14 mouse cellular contexts compared by ENCODE assay signal in genomic region chr11:68089426-68089825, GRCm38 (mm10).
A peak's percentile ranks its signal among the peaks of the same experiment; 100 is the strongest.
DNase-seq lines count a peak whose midpoint lies in the region; ATAC-seq lines count a peak whose summit lies in the region.
"Had no signal": no experiment of that assay in that cellular context is flagged by ENCODE, and none has a peak within 500 bp of the region (broad histone marks: within the 10 kb centered on the region; RNA-seq: fewer than 3 reads in every experiment).

No protein-coding gene starts in this region.

- H3K4me2 ChIP-seq in embryonic facial prominence, embryonic 13.5 days: peak overlapping the region; percentile 28
- H3K4me2 ChIP-seq: neural tube, embryonic 12.5 days had no signal

- WGBS in embryonic facial prominence, embryonic 13.5 days: 38% methylated on average over 9 of the region's 9 CpGs

- H3K4me3 ChIP-seq in embryonic facial prominence, embryonic 13.5 days: no peak overlapping the region
- H3K4me3 ChIP-seq: neural tube, embryonic 12.5 days had no signal

- ATAC-seq in embryonic facial prominence, embryonic 13.5 days (ENCODE audit: insufficient number of reproducible peaks, insufficient read depth, low FRiP score, low TSS enrichment, low read depth): no peak
- ATAC-seq: forebrain, embryonic 16.5 days had no signal

- DNase-seq in heart, adult 11 months: peak; percentile 81
- no peak for DNase-seq in heart, adult 18-20 months
- peak; percentile 10 for DNase-seq in layer of hippocampus, adult 9-11 months
- no peak for DNase-seq in layer of hippocampus, adult 9-10 months (ENCODE audit: low spot score)
- DNase-seq in mesoderm, embryonic 11.5 days (ENCODE audit: low read depth, low spot score): peak; percentile 61
- DNase-seq in urinary bladder, postnatal 10 days (ENCODE audit: low spot score): no peak
- DNase-seq: adrenal gland, postnatal 36 days; cerebellum, adult 11 months; midbrain, embryonic 14.5 days; right cerebral cortex, adult 18-20 months had no signal

- no peaks in the 10 kb centered on the region for H3K36me3 ChIP-seq in embryonic facial prominence, embryonic 13.5 days
- H3K36me3 ChIP-seq: neural tube, embryonic 12.5 days had no signal

- H3K9ac ChIP-seq in embryonic facial prominence, embryonic 13.5 days: no peak overlapping the region
- H3K9ac ChIP-seq: neural tube, embryonic 12.5 days had no signal

- no peaks in the 10 kb centered on the region for H3K27me3 ChIP-seq in embryonic facial prominence, embryonic 13.5 days
- H3K27me3 ChIP-seq: neural tube, embryonic 12.5 days had no signal

- H3K4me1 ChIP-seq in embryonic facial prominence, embryonic 13.5 days: peaks cover 16% of the 10 kb centered on the region

- no peak overlapping the region; the same call in 1 of the 2 replicates for H3K27ac ChIP-seq in embryonic facial prominence, embryonic 13.5 days
- H3K27ac ChIP-seq: kidney, postnatal 0 days; neural tube, embryonic 12.5 days had no signal

- H3K9me3 ChIP-seq in embryonic facial prominence, embryonic 13.5 days: no peaks in the 10 kb centered on the region
- H3K9me3 ChIP-seq: neural tube, embryonic 12.5 days had no signal

Comparison
In these comparisons a context has a peak if more than half of its experiments do, and no peak if none do; other contexts are left out.
1. DNase-seq: peak in heart, adult 11 months (single experiment), layer of hippocampus, adult 9-11 months (single experiment) and mesoderm, embryonic 11.5 days (single experiment); none in heart, adult 18-20 months (0 of 2), layer of hippocampus, adult 9-10 months (single experiment) and urinary bladder, postnatal 10 days (single experiment).